Mouse (Mus musculus): Measurements from ENCODE around the gene Hint1. TPM values are rescaled to one million over a fixed set of nuclear protein-coding genes. Genes with fewer than 3 reads are reported as not detected.
"Not testable (repeated sequence)": the region's sequence is repeated elsewhere in the genome, so short reads cannot be mapped to it uniquely, and the experiment has no call there.

The Hint1 gene
- polyA plus RNA-seq, 1 experiment from 2014 or later = 231 TPM

GRCm38 (mm10) chr11:54871831-54872537, 5.8 kb downstream of the Hint1 start:
- peaks cover 39% of the 10 kb centered on the region for H3K36me3 ChIP-seq (ENCODE audit: inconsistent target)
- 90% methylated on average over 7 of the region's 7 CpGs for WGBS (ENCODE audit: missing documents)
- peaks cover 34% of the 10 kb centered on the region for H3K79me2 ChIP-seq (ENCODE audit: inconsistent target)

DNA sequence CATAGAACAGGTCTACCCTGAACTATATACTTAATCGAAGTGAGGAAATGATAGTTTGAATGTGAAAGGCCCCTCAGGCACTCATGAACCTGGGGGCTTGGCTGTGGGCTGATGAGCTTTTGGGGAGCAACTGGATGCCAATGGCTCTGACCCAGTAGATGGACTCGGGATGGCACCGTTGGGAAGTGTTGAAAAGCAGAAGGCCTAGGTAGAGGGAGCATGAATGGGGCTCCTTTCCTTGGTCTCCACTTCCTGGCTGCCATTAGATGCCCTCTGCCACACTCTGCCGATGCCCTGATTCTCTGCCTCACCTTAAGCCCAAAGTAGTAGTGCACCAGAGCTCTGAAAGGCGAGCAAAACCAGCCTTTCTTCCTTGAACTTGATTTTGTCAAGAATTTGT, 9.8 kb downstream of the Hint1 start:
- 98% methylated on average over 5 of the region's 5 CpGs for WGBS (ENCODE audit: missing documents)
- no peak overlapping the region for H3K4me3 ChIP-seq (ENCODE audit: inconsistent target)
- H3K27ac ChIP-seq = no peak overlapping the region
- no peaks in the 10 kb centered on the region for H3K79me2 ChIP-seq (ENCODE audit: inconsistent target)
- peaks cover 24% of the 10 kb centered on the region for H3K36me3 ChIP-seq (ENCODE audit: inconsistent target)

More at GRCm38 (mm10) chr11:54871831-54872537, 5.8 kb downstream of the Hint1 start:
- no peak overlapping the region for H3K27ac ChIP-seq
- H3K4me3 ChIP-seq (ENCODE audit: inconsistent target) = no peak overlapping the region

- WGBS (ENCODE audit: missing documents) = 57% methylated on average over 6 of the region's 6 CpGs
- no peak overlapping the region for H3K4me3 ChIP-seq (ENCODE audit: inconsistent target)
- no peak overlapping the region for H3K27ac ChIP-seq
- no peaks in the 10 kb centered on the region for H3K79me2 ChIP-seq (ENCODE audit: inconsistent target)
- peaks cover 4% of the 10 kb centered on the region; the same call in 1 of the 2 replicates for H3K36me3 ChIP-seq (ENCODE audit: inconsistent target)
These were observed 12.7 kb downstream of the Hint1 start for GRCm38 (mm10) chr11:54878893-54879292.

DNA sequence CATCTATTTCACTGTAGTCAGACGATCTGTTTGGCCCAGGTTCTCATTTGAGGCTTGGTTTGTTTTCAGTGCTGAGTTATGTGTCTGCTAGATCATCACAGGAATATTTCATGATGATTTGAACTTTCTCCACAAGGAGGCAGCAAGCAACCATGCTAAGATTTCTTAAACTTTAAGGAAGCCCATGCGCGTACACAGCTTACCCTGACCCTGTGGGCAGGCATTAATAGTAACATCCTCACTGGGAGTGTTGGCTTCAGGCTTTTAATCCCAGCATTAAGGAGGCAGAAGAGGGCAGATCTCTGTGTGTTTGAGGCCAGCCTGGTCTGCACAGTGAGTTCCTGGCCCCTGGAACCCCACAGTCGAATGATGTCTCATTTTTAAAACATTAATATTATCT, 13.3 kb downstream of the Hint1 start:
- Histone ChIP-seq H3K27ac (0 out of 2 replicates have a peak overlapping the region, but pooled peaks have one; percentile 12), H3K36me3 (ENCODE audit: inconsistent target) (no peaks in the 10 kb centered on the region), H3K79me2 (ENCODE audit: inconsistent target) (no peaks in the 10 kb centered on the region), H3K4me3 (ENCODE audit: inconsistent target) (no peak overlapping the region)
- 22% methylated on average over 4 of the region's 4 CpGs for WGBS (ENCODE audit: missing documents)

DNA sequence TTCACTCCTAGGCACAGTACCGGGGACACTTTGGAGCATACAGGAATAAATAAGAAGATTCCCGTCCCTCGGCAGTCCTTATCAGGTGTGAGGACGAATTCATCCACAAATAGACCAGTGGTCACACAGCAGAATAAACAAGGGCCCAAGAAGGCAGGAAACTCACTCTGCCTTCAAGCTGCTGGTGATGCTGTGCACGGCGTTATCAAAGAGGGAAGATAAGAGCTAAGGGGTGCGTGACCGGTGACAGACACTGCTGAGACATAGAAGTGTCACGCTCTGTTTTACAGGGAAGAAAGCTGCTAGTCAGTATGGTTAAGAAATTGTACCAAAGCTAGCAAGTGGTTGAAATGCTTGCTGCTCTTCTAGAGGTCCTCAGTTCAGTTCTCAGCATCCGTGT, 13.7 kb downstream of the Hint1 start:
- no peaks in the 10 kb centered on the region for H3K36me3 ChIP-seq (ENCODE audit: inconsistent target)
- 92% methylated on average over 10 of the region's 10 CpGs for whole genome bisulfite sequencing (ENCODE audit: missing documents)
- 0 out of 2 replicates have a peak overlapping the region, but pooled peaks have one; percentile 12 for H3K27ac ChIP-seq
- no peak overlapping the region for H3K4me3 ChIP-seq (ENCODE audit: inconsistent target)
- H3K79me2 ChIP-seq (ENCODE audit: inconsistent target) = no peaks in the 10 kb centered on the region

- Histone ChIP-seq H3K79me2 (ENCODE audit: inconsistent target) (no peaks in the 10 kb centered on the region), H3K4me3 (ENCODE audit: inconsistent target) (no peak overlapping the region), H3K36me3 (ENCODE audit: inconsistent target) (no peaks in the 10 kb centered on the region), H3K27ac (no peak overlapping the region)
- 88% methylated on average over 2 of the region's 2 CpGs for WGBS (ENCODE audit: missing documents)
These were observed 14.9 kb downstream of the Hint1 start for GRCm38 (mm10) chr11:54881051-54881474.

- peak overlapping the region; percentile 100 for H3K27ac ChIP-seq
- no peak overlapping the region for H3K4me3 ChIP-seq (ENCODE audit: inconsistent target)
These were observed 16.5 kb downstream of the Hint1 start for GRCm38 (mm10) chr11:54882671-54883070.

GRCm38 (mm10) chr11:54884197-54884828, 18.1 kb downstream of the Hint1 start:
- H3K27ac ChIP-seq = peak overlapping the region; percentile 100
- 24% methylated on average over 5 of the region's 5 CpGs for WGBS (ENCODE audit: missing documents)

More at GRCm38 (mm10) chr11:54882671-54883070, 16.5 kb downstream of the Hint1 start:
- Histone ChIP-seq H3K79me2 (ENCODE audit: inconsistent target) (no peaks in the 10 kb centered on the region), H3K36me3 (ENCODE audit: inconsistent target) (no peaks in the 10 kb centered on the region)
- WGBS (ENCODE audit: missing documents) = 67% methylated on average over 8 of the region's 8 CpGs

DNA sequence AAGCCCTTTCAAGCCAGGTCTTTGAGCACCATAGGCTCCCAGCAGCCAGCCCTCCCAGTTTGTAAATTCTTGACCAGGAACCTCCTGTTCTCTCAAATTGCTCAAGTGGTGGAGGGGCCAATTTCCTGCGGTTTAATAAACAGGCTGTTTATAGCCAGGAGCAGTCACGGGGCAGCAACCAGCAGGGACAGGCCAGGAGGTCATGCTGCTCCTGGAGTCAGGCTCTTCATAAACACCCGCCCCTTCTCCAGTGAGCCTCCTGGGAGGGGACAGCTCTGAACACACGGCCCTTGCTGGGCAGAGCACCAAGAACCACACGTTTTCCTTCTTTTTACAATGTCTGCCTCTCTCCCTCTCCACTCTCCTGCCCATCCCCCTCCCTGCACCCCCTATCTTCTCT, 18.8 kb downstream of the Hint1 start:
- H3K4me3 ChIP-seq (ENCODE audit: inconsistent target) = no peak overlapping the region
- 2% methylated on average over 5 of the region's 5 CpGs for WGBS (ENCODE audit: missing documents)
- no peaks in the 10 kb centered on the region for H3K36me3 ChIP-seq (ENCODE audit: inconsistent target)
- peak overlapping the region; percentile 100 for H3K27ac ChIP-seq
- H3K79me2 ChIP-seq (ENCODE audit: inconsistent target) = no peaks in the 10 kb centered on the region

More at GRCm38 (mm10) chr11:54884197-54884828, 18.1 kb downstream of the Hint1 start:
- Histone ChIP-seq H3K36me3 (ENCODE audit: inconsistent target) (no peaks in the 10 kb centered on the region), H3K4me3 (ENCODE audit: inconsistent target) (no peak overlapping the region), H3K79me2 (ENCODE audit: inconsistent target) (no peaks in the 10 kb centered on the region)

DNA sequence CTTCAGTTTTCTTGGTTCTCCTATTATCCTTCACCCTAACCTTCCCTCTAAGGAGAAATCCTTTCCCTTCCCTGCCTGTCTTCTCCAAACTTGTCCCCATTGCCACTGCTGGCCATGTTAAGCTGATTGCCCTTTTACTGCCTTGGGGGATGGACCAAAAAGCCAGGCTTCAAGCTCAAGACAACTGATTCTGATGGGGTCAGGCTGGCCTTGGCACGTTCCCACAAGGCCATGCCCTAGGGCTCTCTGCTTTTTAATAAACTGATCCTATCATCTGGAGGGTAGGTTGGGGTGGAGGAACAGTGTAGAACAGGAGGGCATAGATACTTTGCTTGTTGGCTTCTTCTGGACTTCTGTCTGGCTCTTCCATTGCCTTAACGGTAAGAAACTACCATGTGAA, 19.2 kb downstream of the Hint1 start:
- H3K36me3 ChIP-seq (ENCODE audit: inconsistent target) = no peaks in the 10 kb centered on the region
- no peak overlapping the region for H3K4me3 ChIP-seq (ENCODE audit: inconsistent target)
- WGBS (ENCODE audit: missing documents) = 86% methylated on average over 2 of the region's 2 CpGs
- H3K79me2 ChIP-seq (ENCODE audit: inconsistent target) = no peaks in the 10 kb centered on the region
- peak overlapping the region; percentile 100 for H3K27ac ChIP-seq

DNA sequence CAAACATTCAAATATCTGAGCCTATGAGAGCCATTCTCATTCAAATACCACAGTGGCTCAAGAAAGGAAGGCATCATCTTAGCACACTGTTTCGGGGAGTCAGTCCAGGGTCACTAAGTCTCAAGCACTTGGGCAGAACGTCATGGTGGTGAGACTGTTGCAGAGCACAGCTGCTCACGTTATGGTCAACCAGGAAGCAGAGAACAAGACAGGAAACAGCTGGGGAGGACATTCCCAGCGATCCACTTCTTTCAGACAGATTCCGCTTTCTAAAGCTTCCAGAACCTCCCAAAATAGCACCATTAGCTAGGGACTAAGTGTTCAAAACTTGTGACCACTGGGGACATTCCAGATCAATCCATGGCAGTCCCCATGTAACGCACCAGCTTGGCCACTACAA, 21.7 kb downstream of the Hint1 start:
- no peaks in the 10 kb centered on the region for H3K36me3 ChIP-seq (ENCODE audit: inconsistent target)
- 80% methylated on average over 6 of the region's 6 CpGs for WGBS (ENCODE audit: missing documents)
- H3K27ac ChIP-seq = no peak overlapping the region
- no peak overlapping the region for H3K4me3 ChIP-seq (ENCODE audit: inconsistent target)
- no peaks in the 10 kb centered on the region for H3K79me2 ChIP-seq (ENCODE audit: inconsistent target)

GRCm38 (mm10) chr11:54891341-54891740, 25.2 kb downstream of the Hint1 start:
- 94% methylated on average over 5 of the region's 5 CpGs for WGBS (ENCODE audit: missing documents)
- no peaks in the 10 kb centered on the region for H3K36me3 ChIP-seq (ENCODE audit: inconsistent target)
- no peaks in the 10 kb centered on the region for H3K79me2 ChIP-seq (ENCODE audit: inconsistent target)
- H3K4me3 ChIP-seq (ENCODE audit: inconsistent target) = no peak overlapping the region
- H3K27ac ChIP-seq = no peak overlapping the region

DNA sequence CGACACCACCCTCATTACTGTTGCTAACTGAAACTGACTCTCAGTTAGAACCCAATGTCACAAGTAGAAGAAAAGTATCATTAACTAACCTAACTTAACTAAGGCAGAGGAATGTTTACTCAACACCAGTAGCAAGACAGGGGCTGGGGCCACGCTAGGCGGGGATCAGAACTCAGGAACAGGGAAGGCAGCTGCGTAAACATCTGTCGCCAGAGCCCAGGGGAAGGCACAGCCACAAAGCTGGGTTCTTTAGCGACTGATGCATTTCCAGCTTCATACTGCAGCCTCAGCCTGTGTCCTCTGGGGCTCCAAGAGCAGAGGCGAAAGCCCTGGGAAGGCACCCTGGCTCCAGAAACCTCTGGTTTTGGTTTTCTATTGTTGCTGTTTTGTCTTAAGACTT, 25.9 kb downstream of the Hint1 start:
- no peaks in the 10 kb centered on the region for H3K79me2 ChIP-seq (ENCODE audit: inconsistent target)
- 93% methylated on average over 7 of the region's 7 CpGs for WGBS (ENCODE audit: missing documents)
- H3K36me3 ChIP-seq (ENCODE audit: inconsistent target) = no peaks in the 10 kb centered on the region
- H3K27ac ChIP-seq = no peak overlapping the region
- H3K4me3 ChIP-seq (ENCODE audit: inconsistent target) = no peak overlapping the region

DNA sequence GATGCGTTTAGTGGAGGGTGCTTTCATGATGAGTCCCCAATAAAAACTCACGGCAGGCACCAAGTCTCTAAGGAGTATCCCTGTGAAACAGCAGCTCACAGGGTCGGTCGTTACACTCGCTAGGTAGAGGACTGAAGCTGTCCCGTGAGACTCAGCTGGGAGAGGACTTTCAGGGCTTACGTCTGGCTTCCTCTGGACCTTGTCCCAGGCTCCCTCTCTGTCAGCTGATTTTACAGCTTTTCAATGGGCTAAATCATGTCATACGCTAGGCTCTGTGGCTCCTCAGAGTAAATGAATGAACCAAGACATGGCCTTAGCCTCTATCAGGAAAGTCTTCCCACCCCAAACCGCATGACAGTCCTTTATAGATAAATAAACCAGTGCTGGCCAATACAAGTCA, 28.4 kb downstream of the Hint1 start:
- Histone ChIP-seq H3K27ac (no peak overlapping the region), H3K4me3 (ENCODE audit: inconsistent target) (no peak overlapping the region), H3K79me2 (ENCODE audit: inconsistent target) (no peaks in the 10 kb centered on the region), H3K36me3 (ENCODE audit: inconsistent target) (no peaks in the 10 kb centered on the region)
- 96% methylated on average over 9 of the region's 9 CpGs for WGBS (ENCODE audit: missing documents)

- 95% methylated on average over 3 of the region's 3 CpGs for WGBS (ENCODE audit: missing documents)
- not testable (repeated sequence) for H3K27ac ChIP-seq; H3K79me2 ChIP-seq (ENCODE audit: inconsistent target); H3K4me3 ChIP-seq (ENCODE audit: inconsistent target); H3K36me3 ChIP-seq (ENCODE audit: inconsistent target)
These were observed 30.5 kb downstream of the Hint1 start for GRCm38 (mm10) chr11:54896646-54897045.

Measured in macrophage (primary cell).